ENCODE assay signal across 8 mouse cellular contexts in the genomic region with DNA sequence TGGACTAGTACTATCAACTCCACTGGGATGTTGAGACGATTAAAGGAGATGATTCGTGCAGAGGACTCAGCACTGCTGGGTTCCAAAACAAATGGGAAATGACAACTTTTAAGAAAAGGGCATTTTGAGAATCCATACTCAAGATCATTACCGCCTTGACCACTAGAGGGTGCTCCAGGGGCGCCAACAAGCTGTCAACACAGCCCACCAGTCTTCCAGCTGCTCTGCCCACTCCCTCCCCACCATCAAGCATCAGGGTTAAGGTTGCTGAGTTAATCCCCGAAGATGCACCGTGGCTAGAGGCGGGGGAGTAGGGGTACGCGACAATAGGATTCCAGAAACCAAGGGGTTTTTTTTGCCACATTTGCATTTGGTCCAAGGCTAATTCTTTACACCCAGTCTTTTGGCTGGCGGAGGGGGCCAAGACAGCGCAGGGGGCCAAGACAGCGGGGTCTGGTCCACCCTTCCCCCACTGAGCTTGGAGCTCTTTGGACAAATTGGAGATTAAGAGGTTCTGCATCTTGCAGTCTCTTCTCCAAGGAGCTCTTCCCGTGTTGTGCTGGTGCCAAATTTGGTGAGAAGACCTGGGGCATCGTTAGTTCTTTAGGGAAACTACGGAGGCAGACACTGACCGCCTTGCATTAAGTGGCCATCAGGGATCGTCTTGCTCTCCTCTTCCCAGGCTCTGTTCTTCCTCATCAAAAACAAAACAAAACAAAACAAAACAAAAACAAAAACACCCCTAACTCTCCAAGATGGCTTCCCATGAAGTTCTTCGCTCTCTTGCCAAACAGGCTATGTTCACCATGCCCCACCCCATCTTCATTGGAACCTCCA. TPM values are rescaled to one million over a fixed set of nuclear protein-coding genes. Genes with fewer than 3 reads are reported as not detected.
DNase-seq lines count a peak whose midpoint lies in the region; ATAC-seq lines count a peak whose summit lies in the region.

No protein-coding gene starts in this region.

- H3K27me3 ChIP-seq in forebrain, embryonic 14.5 days (replicated peaks; ENCODE audit: control insufficient read depth, insufficient read depth, low read length), result no peaks in the 10 kb centered on the region

- H3K4me3 ChIP-seq in forebrain, embryonic 14.5 days (ENCODE audit: low read depth, low read length), result peak overlapping the region; percentile 83

- ATAC-seq in forebrain, embryonic 14.5 days, result 0 out of 2 replicates have a peak, but pooled peaks have one; percentile 15
- peak; percentile 47 to 50; a peak in 2 of 4 replicates for ATAC-seq in hematopoietic stem cell, adult 5-6 weeks (replicated peaks in 1 of 2; ENCODE audit: insufficient read depth in 1 of 2, low FRiP score in 2 of 2, low TSS enrichment in 1 of 2, low read depth in 1 of 2, poor library complexity in 2 of 2, severe bottlenecking in 2 of 2)

- no peaks in the 10 kb centered on the region for H3K9me3 ChIP-seq in forebrain, embryonic 14.5 days (replicated peaks; ENCODE audit: control insufficient read depth, low read length)

- peak; percentile 87 for DNase-seq in MN1 (ENCODE audit: low spot score)
- DNase-seq in cerebellum, adult 11-12 months, result peak; percentile 71
- peak; percentile 89 for DNase-seq in forebrain, embryonic 14.5 days (ENCODE audit: low spot score)
- DNase-seq in layer of hippocampus, postnatal 10 days (ENCODE audit: low spot score in 2 of 2), result peak; percentile 83 to 88
- DNase-seq in lung, postnatal 25 days (ENCODE audit: low spot score), result peak; percentile 77
- peak; percentile 89 for DNase-seq in right cerebral cortex, adult 2 months (ENCODE audit: low spot score in 2 of 2)
- DNase-seq in urinary bladder, postnatal 14 days (ENCODE audit: low spot score), result peak; percentile 84

- peaks cover 25% of the 10 kb centered on the region for H3K36me3 ChIP-seq in forebrain, embryonic 14.5 days (ENCODE audit: control insufficient read depth, insufficient read depth, low read length)

- 19% methylated on average over 18 of the region's 18 CpGs for WGBS in forebrain, embryonic 14.5 days

- peak overlapping the region; percentile 87 for H3K9ac ChIP-seq in forebrain, embryonic 14.5 days (ENCODE audit: low read length)

- peak overlapping the region; percentile 97; the same call in 1 of the 2 replicates for H3K27ac ChIP-seq in forebrain, embryonic 14.5 days (ENCODE audit: low read depth, low read length)

- H3K4me1 ChIP-seq in forebrain, embryonic 14.5 days (ENCODE audit: control insufficient read depth, insufficient read depth, low read length), result peaks cover 18% of the 10 kb centered on the region

- peak overlapping the region; percentile 96 for H3K4me2 ChIP-seq in forebrain, embryonic 14.5 days (ENCODE audit: low read length)

RNA-seq across cellular contexts. Expression of gene Npcd, which starts 1.8 kb away (rescaled TPM):
- polyA plus RNA-seq in forebrain, embryonic 14.5 days (2014; fragmentation: Nextera tagmentation; extraction: Ambion mirVana), result not detected in 2 replicates
- total RNA-seq in hematopoietic stem cell, adult 5-6 weeks (2017), result not detected in 2 replicates
- total RNA-seq in layer of hippocampus, postnatal 10 days (2021), result 10 to 100 TPM; 12.5 to 13.3 TPM

RNA-seq across cellular contexts. Expression of gene Cbx6, which starts 2.2 kb away (rescaled TPM):
- 18.1 and 29.1 TPM in 2 replicates for polyA plus RNA-seq in forebrain, embryonic 14.5 days (2014; fragmentation: Nextera tagmentation; extraction: Ambion mirVana)
- 34.1 and 34.2 TPM in 2 replicates for total RNA-seq in hematopoietic stem cell, adult 5-6 weeks (2017)
- total RNA-seq in layer of hippocampus, postnatal 10 days (2021), result 100 to 1,000 TPM; 252 to 277 TPM

RNA-seq across cellular contexts. Expression of gene Nptxr, which starts 27.7 kb away (rescaled TPM):
- polyA plus RNA-seq in forebrain, embryonic 14.5 days (2014; fragmentation: Nextera tagmentation; extraction: Ambion mirVana), result 7.6 and 8.5 TPM in 2 replicates
- 0.30 and 1.7 TPM in 2 replicates for total RNA-seq in hematopoietic stem cell, adult 5-6 weeks (2017)
- total RNA-seq in layer of hippocampus, postnatal 10 days (2021), result 100 to 1,000 TPM; 648 to 749 TPM

RNA-seq across cellular contexts. Expression of gene Dnal4, which starts 54.6 kb away (rescaled TPM):
- 96.1 and 101 TPM in 2 replicates for polyA plus RNA-seq in forebrain, embryonic 14.5 days (2014; fragmentation: Nextera tagmentation; extraction: Ambion mirVana)
- 8.3 and 18.0 TPM in 2 replicates for total RNA-seq in hematopoietic stem cell, adult 5-6 weeks (2017)
- total RNA-seq in layer of hippocampus, postnatal 10 days (2021), result 10 to 100 TPM; 31.9 to 33.4 TPM

RNA-seq across cellular contexts. Expression of gene Apobec3, which starts 59.2 kb away (rescaled TPM):
- 4.8 and 5.6 TPM in 2 replicates for polyA plus RNA-seq in forebrain, embryonic 14.5 days (2014; fragmentation: Nextera tagmentation; extraction: Ambion mirVana)
- 189 and 226 TPM in 2 replicates for total RNA-seq in hematopoietic stem cell, adult 5-6 weeks (2017)
- 1 to 10 TPM; 6.9 to 7.0 TPM for total RNA-seq in layer of hippocampus, postnatal 10 days (2021)

Comparison
In these comparisons a context has a peak if more than half of its experiments do, and no peak if none do; other contexts are left out.
1. Peak in every context shown above with its lines: DNase-seq, ATAC-seq, H3K4me3 ChIP-seq and H3K27ac ChIP-seq.
2. RNA of gene Npcd, which starts 1.8 kb away (total RNA-seq): 12.5 to 13.3 TPM in layer of hippocampus, postnatal 10 days; not detected in hematopoietic stem cell, adult 5-6 weeks; every median in the first group is over 10 times any median in the second.
3. RNA of gene Nptxr, which starts 27.7 kb away (total RNA-seq): 648 to 749 TPM in layer of hippocampus, postnatal 10 days; 0.30 to 1.7 TPM in hematopoietic stem cell, adult 5-6 weeks; every median in the first group is over 100 times any median in the second.